Mouse (Mus musculus) cerebellum, postnatal 14 days (tissue): ENCODE data around the gene Slmap.
"Not testable (repeated sequence)": the region's sequence is repeated elsewhere in the genome, so short reads cannot be mapped to it uniquely, and the experiment has no call there.

Source experiments
- DNase-seq, 2 experiments: peaks; one replicate each; pipeline ENCODE4 v3.0.0; 2021; ENCODE audit warnings: mixed read lengths in 2 of 2

The Slmap gene

GRCm38 (mm10) chr14:26385659-26386058 lies 149.1 kb downstream of the Slmap start:
- DNase-seq = not testable (repeated sequence)

GRCm38 (mm10) chr14:26379071-26379470 lies 155.7 kb downstream of the Slmap start:
- no peak for DNase-seq

GRCm38 (mm10) chr14:26376652-26377051 lies 158.1 kb downstream of the Slmap start:
- DNase-seq = peak; percentile 64 to 84
